Mouse (Mus musculus): ENCODE data around the gene Col9a1. TPM values are rescaled to one million over a fixed set of nuclear protein-coding genes. Genes with fewer than 3 reads are reported as not detected.
A peak's percentile ranks its signal among the peaks of the same experiment; 100 is the strongest.

Col9a1 gene
- polyA plus RNA-seq, 1 experiment from 2014 or later = 43.8 TPM

- H3K4me3 ChIP-seq (ENCODE audit: low read depth, low read length) = no peak overlapping the region
- no peak overlapping the region for H3K4me2 ChIP-seq (ENCODE audit: low read depth, low read length)
- no peak for ATAC-seq (replicated peaks; ENCODE audit: insufficient number of reproducible peaks, low FRiP score, low TSS enrichment, low read depth)
- no peaks in the 10 kb centered on the region for H3K27me3 ChIP-seq (ENCODE audit: control insufficient read depth, insufficient read depth, low read length)
- H3K27ac ChIP-seq (replicated peaks; ENCODE audit: low read depth, low read length) = no peak overlapping the region
- peak; percentile 14 for DNase-seq (ENCODE audit: low spot score)
- no peaks in the 10 kb centered on the region for H3K36me3 ChIP-seq (replicated peaks; ENCODE audit: control insufficient read depth, insufficient read depth, low read depth, low read length)
- no peaks in the 10 kb centered on the region for H3K9me3 ChIP-seq (replicated peaks; ENCODE audit: control insufficient read depth, low read length)
- no peaks in the 10 kb centered on the region for H3K4me1 ChIP-seq (ENCODE audit: control insufficient read depth, insufficient read depth, low read length)
- no peak overlapping the region for H3K9ac ChIP-seq (replicated peaks; ENCODE audit: low read length)
Measured at GRCm38 (mm10) chr1:24261181-24261580, 83.8 kb downstream of the Col9a1 start.

- Histone ChIP-seq H3K9ac (replicated peaks; ENCODE audit: low read length) (no peak overlapping the region), H3K4me2 (ENCODE audit: low read depth, low read length) (no peak overlapping the region), H3K36me3 (replicated peaks; ENCODE audit: control insufficient read depth, insufficient read depth, low read depth, low read length) (no peaks in the 10 kb centered on the region), H3K27ac (replicated peaks; ENCODE audit: low read depth, low read length) (no peak overlapping the region), H3K9me3 (replicated peaks; ENCODE audit: control insufficient read depth, low read length) (no peaks in the 10 kb centered on the region), H3K4me1 (ENCODE audit: control insufficient read depth, insufficient read depth, low read length) (no peaks in the 10 kb centered on the region), H3K4me3 (ENCODE audit: low read depth, low read length) (no peak overlapping the region), H3K27me3 (ENCODE audit: control insufficient read depth, insufficient read depth, low read length) (no peaks in the 10 kb centered on the region)
- ATAC-seq (replicated peaks; ENCODE audit: insufficient number of reproducible peaks, low FRiP score, low TSS enrichment, low read depth) (no peak), DNase-seq (ENCODE audit: low spot score) (no peak)
- WGBS = 53% methylated on average over 3 of the region's 3 CpGs
Measured at GRCm38 (mm10) chr1:24267022-24267421, 89.6 kb downstream of the Col9a1 start.

GRCm38 (mm10) chr1:24286360-24286759, 109.0 kb downstream of the Col9a1 start:
- Histone ChIP-seq H3K4me3 (ENCODE audit: low read depth, low read length) (no peak overlapping the region), H3K36me3 (replicated peaks; ENCODE audit: control insufficient read depth, insufficient read depth, low read depth, low read length) (no peaks in the 10 kb centered on the region), H3K4me2 (ENCODE audit: low read depth, low read length) (no peak overlapping the region), H3K9ac (replicated peaks; ENCODE audit: low read length) (no peak overlapping the region), H3K4me1 (ENCODE audit: control insufficient read depth, insufficient read depth, low read length) (no peaks in the 10 kb centered on the region), H3K27me3 (ENCODE audit: control insufficient read depth, insufficient read depth, low read length) (no peaks in the 10 kb centered on the region), H3K9me3 (replicated peaks; ENCODE audit: control insufficient read depth, low read length) (no peaks in the 10 kb centered on the region), H3K27ac (replicated peaks; ENCODE audit: low read depth, low read length) (no peak overlapping the region)
- DNase-seq (ENCODE audit: low spot score) (no peak), ATAC-seq (replicated peaks; ENCODE audit: insufficient number of reproducible peaks, low FRiP score, low TSS enrichment, low read depth) (no peak)
- WGBS = 41% methylated on average over 6 of the region's 6 CpGs

- DNase-seq (ENCODE audit: low spot score) (no peak), ATAC-seq (replicated peaks; ENCODE audit: insufficient number of reproducible peaks, low FRiP score, low TSS enrichment, low read depth) (no peak)
- no peak overlapping the region for H3K4me2 ChIP-seq (ENCODE audit: low read depth, low read length)
- no peak overlapping the region for H3K9ac ChIP-seq (replicated peaks; ENCODE audit: low read length)
- no peaks in the 10 kb centered on the region for H3K4me1 ChIP-seq (ENCODE audit: control insufficient read depth, insufficient read depth, low read length)
- no peaks in the 10 kb centered on the region for H3K36me3 ChIP-seq (replicated peaks; ENCODE audit: control insufficient read depth, insufficient read depth, low read depth, low read length)
- no peaks in the 10 kb centered on the region for H3K27me3 ChIP-seq (ENCODE audit: control insufficient read depth, insufficient read depth, low read length)
- no peaks in the 10 kb centered on the region for H3K9me3 ChIP-seq (replicated peaks; ENCODE audit: control insufficient read depth, low read length)
- H3K27ac ChIP-seq (replicated peaks; ENCODE audit: low read depth, low read length) = no peak overlapping the region
- WGBS = 76% methylated on average over 2 of the region's 2 CpGs
- no peak overlapping the region for H3K4me3 ChIP-seq (ENCODE audit: low read depth, low read length)
Measured at GRCm38 (mm10) chr1:24292515-24292914, 115.1 kb downstream of the Col9a1 start.

GRCm38 (mm10) chr1:24294979-24295942, 117.9 kb downstream of the Col9a1 start:
- ATAC-seq (replicated peaks; ENCODE audit: insufficient number of reproducible peaks, low FRiP score, low TSS enrichment, low read depth) (no peak), DNase-seq (ENCODE audit: low spot score) (no peak)
- Histone ChIP-seq H3K4me3 (ENCODE audit: low read depth, low read length) (no peak overlapping the region), H3K36me3 (replicated peaks; ENCODE audit: control insufficient read depth, insufficient read depth, low read depth, low read length) (no peaks in the 10 kb centered on the region), H3K4me1 (ENCODE audit: control insufficient read depth, insufficient read depth, low read length) (no peaks in the 10 kb centered on the region), H3K27ac (replicated peaks; ENCODE audit: low read depth, low read length) (no peak overlapping the region), H3K9me3 (replicated peaks; ENCODE audit: control insufficient read depth, low read length) (no peaks in the 10 kb centered on the region), H3K9ac (replicated peaks; ENCODE audit: low read length) (no peak overlapping the region), H3K27me3 (ENCODE audit: control insufficient read depth, insufficient read depth, low read length) (no peaks in the 10 kb centered on the region), H3K4me2 (ENCODE audit: low read depth, low read length) (no peak overlapping the region)
- 78% methylated on average over 7 of the region's 7 CpGs for WGBS

- Histone ChIP-seq H3K27ac (replicated peaks; ENCODE audit: low read depth, low read length) (no peak overlapping the region), H3K4me1 (ENCODE audit: control insufficient read depth, insufficient read depth, low read length) (no peaks in the 10 kb centered on the region), H3K4me2 (ENCODE audit: low read depth, low read length) (no peak overlapping the region), H3K9me3 (replicated peaks; ENCODE audit: control insufficient read depth, low read length) (no peaks in the 10 kb centered on the region), H3K9ac (replicated peaks; ENCODE audit: low read length) (no peak overlapping the region), H3K4me3 (ENCODE audit: low read depth, low read length) (no peak overlapping the region), H3K27me3 (ENCODE audit: control insufficient read depth, insufficient read depth, low read length) (no peaks in the 10 kb centered on the region), H3K36me3 (replicated peaks; ENCODE audit: control insufficient read depth, insufficient read depth, low read depth, low read length) (no peaks in the 10 kb centered on the region)
- DNase-seq (ENCODE audit: low spot score) (no peak), ATAC-seq (replicated peaks; ENCODE audit: insufficient number of reproducible peaks, low FRiP score, low TSS enrichment, low read depth) (no peak)
- WGBS = 87% methylated on average over 3 of the region's 3 CpGs
Measured at GRCm38 (mm10) chr1:24300700-24301099, 123.3 kb downstream of the Col9a1 start.

Other genes with a start within 250 kb of the Col9a1 start
- 102 and 106 TPM in 2 replicates for gene Sdhaf4, start 172.0 kb upstream of the Col9a1 start, polyA plus RNA-seq (2014; fragmentation: Nextera tagmentation; extraction: Ambion mirVana)
- gene Fam135a, start 77.3 kb upstream of the Col9a1 start, polyA plus RNA-seq (2014; fragmentation: Nextera tagmentation; extraction: Ambion mirVana) = 36.4 and 40.3 TPM in 2 replicates